Mouse (Mus musculus) CH12.LX (cell line): ENCODE results near the gene Taar4. TPM values are rescaled to one million over a fixed set of nuclear protein-coding genes. Genes with fewer than 3 reads are reported as not detected.
A peak's percentile ranks its signal among the peaks of the same experiment; 100 is the strongest.

ENCODE experiments used
- DNase-seq: peaks from one replicate; pipeline ENCODE4 v3.0.0-alpha.2; 2013; ENCODE audit errors: extremely low read depth
- H3K27ac ChIP-seq: 2 replicates; pipeline ENCODE4 v1.5.1; 2012; ENCODE audit warnings: low read depth, mild to moderate bottlenecking, control low read depth, moderate library complexity; ENCODE audit not compliant: insufficient read depth
- H3K27me3 ChIP-seq: replicated peaks from 2 replicates; pipeline ENCODE3; 2012; ENCODE audit warnings: inconsistent platforms
- H3K36me3 ChIP-seq, 2 experiments: replicated peaks in 1 of 2; 2 replicates each; pipeline versions ENCODE3 to v1.6.1; 2012; ENCODE audit warnings: inconsistent platforms in 1 of 2, low read length in 1 of 2, mild to moderate bottlenecking in 1 of 2, mixed read lengths in 1 of 2, moderate library complexity in 1 of 2; ENCODE audit not compliant: control insufficient read depth in 1 of 2, insufficient read depth in 1 of 2
- H3K4me1 ChIP-seq, 2 experiments: 2 replicates each; pipeline ENCODE4 v1.6.1; 2012; ENCODE audit warnings: inconsistent platforms in 1 of 2, moderate library complexity in 1 of 2; ENCODE audit not compliant: insufficient read depth in 2 of 2, control insufficient read depth in 1 of 2
- H3K4me2 ChIP-seq: 2 replicates; pipeline ENCODE4 v1.6.1; 2012; ENCODE audit warnings: low read depth, mild to moderate bottlenecking, control low read depth; ENCODE audit not compliant: poor library complexity, insufficient read depth, severe bottlenecking
- H3K4me3 ChIP-seq, 3 experiments: fragments of 150-350 bp in 1 of 3; sonication (generic) in 1 of 3; replicated peaks in 1 of 3; 2 replicates each; pipeline versions ENCODE3 to v1.5.1; 2011 to 2012; ENCODE audit warnings: low read depth in 2 of 3, low read length in 2 of 3, mild to moderate bottlenecking in 2 of 3, moderate library complexity in 2 of 3, control low read depth in 1 of 3, improper control_type of control experiment in 1 of 3, inconsistent platforms in 1 of 3, mixed read lengths in 1 of 3; ENCODE audit not compliant: poor library complexity in 1 of 3
- H3K79me2 ChIP-seq: replicated peaks from 2 replicates; pipeline ENCODE4 v1.6.1; 2012; ENCODE audit warnings: mild to moderate bottlenecking, moderate library complexity; ENCODE audit not compliant: control insufficient read depth, poor library complexity, insufficient read depth, severe bottlenecking; ENCODE audit errors: extremely low read depth
- H3K9ac ChIP-seq: 2 replicates; pipeline ENCODE4 v1.6.1; 2012; ENCODE audit warnings: low read depth, mild to moderate bottlenecking, control low read depth, moderate library complexity; ENCODE audit not compliant: insufficient read depth
- H3K9me3 ChIP-seq: replicated peaks from 2 replicates; pipeline ENCODE3; 2012; ENCODE audit warnings: low read length, inconsistent platforms, mixed read lengths
- CTCF ChIP-seq, 2 experiments: IDR thresholded peaks in 1 of 2; conservative IDR thresholded peaks in 1 of 2; 2 replicates each; pipeline ENCODE4 v1.5.1; 2011 to 2012; ENCODE audit warnings: low read depth in 2 of 2, low read length in 2 of 2, improper control_type of control experiment in 1 of 2, inconsistent platforms in 1 of 2, mild to moderate bottlenecking in 1 of 2, moderate library complexity in 1 of 2
- E2F4 ChIP-seq: IDR thresholded peaks from 2 replicates; pipeline ENCODE4 v1.6.1; 2011; ENCODE audit warnings: low read depth, low read length, improper control_type of control experiment; ENCODE audit not compliant: insufficient replicate concordance
- EP300 ChIP-seq: IDR thresholded peaks from 2 replicates; pipeline ENCODE4 v1.6.1; 2011; ENCODE audit warnings: low read length, improper control_type of control experiment
- ETS1 ChIP-seq: conservative IDR thresholded peaks from 2 replicates; pipeline ENCODE4 v1.6.1; 2012; ENCODE audit warnings: low read depth, mild to moderate bottlenecking, inconsistent platforms, low read length, improper control_type of control experiment, moderate library complexity
- GABPA ChIP-seq: IDR thresholded peaks from 2 replicates; pipeline ENCODE4 v1.6.1; 2012; ENCODE audit warnings: low read depth, low read length, improper control_type of control experiment, inconsistent platforms; ENCODE audit not compliant: insufficient replicate concordance
- HCFC1 ChIP-seq: IDR thresholded peaks from 2 replicates; pipeline ENCODE4 v1.6.1; 2012; ENCODE audit warnings: low read depth, mild to moderate bottlenecking, inconsistent platforms, low read length, improper control_type of control experiment
- IRF4 ChIP-seq: IDR thresholded peaks from 2 replicates; pipeline ENCODE4 v1.6.1; 2014; ENCODE audit warnings: low read depth, mild to moderate bottlenecking, inconsistent platforms, low read length, improper control_type of control experiment
- MAZ ChIP-seq: IDR thresholded peaks from 2 replicates; pipeline ENCODE4 v1.6.1; 2012; ENCODE audit warnings: low read depth, mild to moderate bottlenecking, inconsistent platforms, low read length, improper control_type of control experiment, moderate library complexity
- MYC ChIP-seq: IDR thresholded peaks from 2 replicates; pipeline ENCODE4 v1.6.1; 2011; ENCODE audit warnings: low read depth, mild to moderate bottlenecking, improper control_type of control experiment, low read length
- POLR2AphosphoS2 ChIP-seq: IDR thresholded peaks from 2 replicates; pipeline ENCODE4 v1.6.1; 2011; ENCODE audit warnings: low read depth, low read length, improper control_type of control experiment
- RAD21 ChIP-seq: IDR thresholded peaks from 2 replicates; pipeline ENCODE4 v1.6.1; 2011; ENCODE audit warnings: low read depth, mild to moderate bottlenecking, low read length, improper control_type of control experiment, moderate library complexity
- SMC3 ChIP-seq: IDR thresholded peaks from 2 replicates; pipeline ENCODE4 v1.6.1; 2011; ENCODE audit warnings: low read depth, low read length, improper control_type of control experiment
- USF1 ChIP-seq: IDR thresholded peaks from 2 replicates; pipeline ENCODE4 v1.6.1; 2014; ENCODE audit warnings: low read depth, mild to moderate bottlenecking, inconsistent platforms, low read length, improper control_type of control experiment
- ZC3H11A ChIP-seq: IDR thresholded peaks from 2 replicates; pipeline ENCODE4 v1.6.1; 2012; ENCODE audit warnings: low read depth, mild to moderate bottlenecking, inconsistent platforms, low read length, improper control_type of control experiment
- ZKSCAN1 ChIP-seq: IDR thresholded peaks from 2 replicates; pipeline ENCODE4 v1.6.1; 2012; ENCODE audit warnings: low read depth, inconsistent platforms, low read length, improper control_type of control experiment, borderline replicate concordance
- dilution Hi-C: fragments of 300-500 bp; cut with MboI; formaldehyde crosslinking; loops from 2 replicates; pipeline ENCODE4 v1.14.3; 2020; ENCODE audit warnings: low sequenced_read_pairs; ENCODE audit not compliant: extremely low pct_unique_long_range_greater_than_20kb, extremely low pct_ligation_motif_present
- in situ Hi-C: fragments of 300-500 bp; cut with MboI; formaldehyde crosslinking; loops from 3 replicates; pipeline ENCODE4 v1.14.3; 2019; ENCODE audit warnings: low sequenced_read_pairs, low pct_ligation_motif_present, low pct_unique_long_range_greater_than_20kb, mixed read lengths
- polyA plus RNA-seq: library from polyadenylated mRNA; unstranded; fragments of >175 nt; gene quantifications from 2 replicates; pipeline ENCODE4 v1.2.1, GENCODE M21; 2012; ENCODE audit warnings: low read depth; ENCODE audit not compliant: insufficient read length
- total RNA-seq, 2 experiments: library from RNA; depleted of rRNA; stranded (reverse); fragments of 300-350 nt in 1 of 2; fragments of >200 nt in 1 of 2; gene quantifications; 2 replicates each; pipeline ENCODE4 v1.2.3; 2012 to 2014

The Taar4 gene
- total and polyA plus RNA-seq, 3 experiments = not detected

GRCm38 (mm10) chr10:23978901-23979705 is 18.8 kb downstream of the Taar4 start:
- TF ChIP-seq IRF4 (0 out of 2 replicates have a peak, but pooled peaks have one; percentile 23), MAZ (peak; percentile 98), RAD21 (peak; percentile 76), CTCF (conservative IDR thresholded peaks at IDR 0.05 in 1 of 2, IDR thresholded peaks at IDR 0.05 in 1 of 2; ENCODE audit: low read depth in 2 of 2, low read length in 2 of 2) (peak in 1 of 2 experiments; percentile 87; a peak in 3 of 4 replicates), ZKSCAN1 (no peak), SMC3 (peak; percentile 91), ZC3H11A (no peak; the same call in 1 of the 2 replicates), POLR2AphosphoS2 (no peak)
- Histone ChIP-seq H3K9me3 (no peaks in the 10 kb centered on the region), H3K4me2 (no peak overlapping the region), H3K4me3 (no peak overlapping the region), H3K36me3 (no peaks in the 10 kb centered on the region), H3K9ac (no peak overlapping the region), H3K79me2 (no peaks in the 10 kb centered on the region), H3K27me3 (no peaks in the 10 kb centered on the region), H3K27ac (no peak overlapping the region), H3K4me1 (no peaks in the 10 kb centered on the region)
- in situ Hi-C loops (no loop called here), dilution Hi-C loops (no loop called here)
- peak; percentile 65 for DNase-seq

GRCm38 (mm10) chr10:23985546-23985945 is 25.3 kb downstream of the Taar4 start, which contains the start of gene Taar6:
Gene Taar6, minus strand, starts transcription at chr10:23985646.
- dilution Hi-C loops (no loop called here), in situ Hi-C loops (no loop called here)
- no peaks in the 10 kb centered on the region for H3K79me2 ChIP-seq
- H3K36me3 ChIP-seq = no peaks in the 10 kb centered on the region
- H3K27ac ChIP-seq = no peak within 1 kb of the TSS
- no peak for TF ChIP-seq EP300
- TF ChIP-seq, all 38 proteins: peak for 0
- H3K4me3 ChIP-seq = no peak within 1 kb of the TSS
- H3K9ac ChIP-seq = no peak within 1 kb of the TSS
- DNase-seq = no peak
- H3K4me1 ChIP-seq = no peaks in the 10 kb centered on the region
- no peaks in the 10 kb centered on the region for H3K27me3 ChIP-seq
- H3K4me2 ChIP-seq = no peak within 1 kb of the TSS
- H3K9me3 ChIP-seq = no peaks in the 10 kb centered on the region

- DNase-seq = no peak
- TF ChIP-seq ETS1 (no peak), MYC (no peak), E2F4 (no peak), USF1 (no peak), RAD21 (no peak), GABPA (no peak), HCFC1 (no peak), CTCF (conservative IDR thresholded peaks at IDR 0.05 in 1 of 2, IDR thresholded peaks at IDR 0.05 in 1 of 2; ENCODE audit: low read depth in 2 of 2, low read length in 2 of 2) (no peak)
- no peaks in the 10 kb centered on the region for H3K4me1 ChIP-seq
- no peak overlapping the region for H3K27ac ChIP-seq
- H3K9ac ChIP-seq = no peak overlapping the region
- no peak overlapping the region for H3K4me2 ChIP-seq
- H3K27me3 ChIP-seq = no peaks in the 10 kb centered on the region
- H3K4me3 ChIP-seq = no peak overlapping the region
- H3K79me2 ChIP-seq = no peaks in the 10 kb centered on the region
- in situ Hi-C loops = no loop called here
- no peaks in the 10 kb centered on the region for H3K36me3 ChIP-seq
- no peaks in the 10 kb centered on the region for H3K9me3 ChIP-seq
- dilution Hi-C loops = no loop called here
Observed at GRCm38 (mm10) chr10:23986419-23986818, 26.1 kb downstream of the Taar4 start.
